Mouse (Mus musculus): ENCODE data around the gene Cyp1a1.

DNA sequence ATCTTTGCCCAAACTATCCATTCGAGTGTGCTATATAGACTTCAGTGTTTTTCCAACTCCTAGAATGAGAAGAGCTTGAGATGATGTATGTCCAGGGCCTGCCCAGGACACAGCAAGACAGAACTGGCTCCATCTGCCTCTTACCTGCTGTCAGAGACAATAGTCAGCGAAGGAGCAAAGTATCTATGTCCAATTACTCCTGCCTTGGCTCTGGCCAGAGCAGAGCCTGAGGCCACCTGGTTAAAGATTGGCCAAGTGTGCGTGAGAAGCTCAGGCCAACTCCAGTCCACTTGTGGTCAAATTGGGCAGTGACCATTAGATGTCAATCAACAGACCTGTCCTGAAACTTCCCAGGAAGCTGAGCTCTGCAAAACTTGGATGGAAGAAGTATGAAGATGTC is 18.2 kb upstream of the Cyp1a1 start:
- TF ChIP-seq CTCF (IDR thresholded peaks at IDR 0.05; ENCODE audit: insufficient read depth, low read depth, low read length) = no peak
- TF ChIP-seq POLR2A (IDR thresholded peaks at IDR 0.05; ENCODE audit: insufficient read depth, low read depth, low read length) = no peak

Measured in olfactory bulb, adult 2 months (tissue).